Mouse (Mus musculus): ENCODE results near the gene Saal1.
"Not testable (repeated sequence)": the region's sequence is repeated elsewhere in the genome, so short reads cannot be mapped to it uniquely, and the experiment has no call there.

The Saal1 gene

DNA sequence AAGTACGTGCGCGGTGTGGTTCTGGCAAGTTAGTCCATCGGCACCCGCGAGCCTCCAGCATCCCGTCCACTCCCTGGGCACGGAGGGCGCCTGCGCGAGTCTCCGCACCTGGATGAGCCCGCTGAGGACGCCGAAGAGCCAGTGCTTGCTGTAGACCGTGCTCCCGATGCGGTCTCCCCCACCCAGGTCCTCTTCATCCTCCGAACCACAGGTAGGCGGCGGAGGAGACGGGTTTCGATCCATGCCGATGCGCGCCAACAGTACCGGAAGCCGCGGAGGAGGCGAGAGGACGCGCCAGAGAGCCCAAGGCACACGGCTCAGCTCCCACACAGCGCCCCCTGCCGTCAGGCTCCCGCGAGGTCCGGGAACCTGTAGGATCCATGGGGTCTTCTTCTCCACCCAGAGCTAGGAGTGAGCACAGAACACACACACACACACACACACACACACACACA, at the start of gene Saal1:
Gene Saal1, minus strand, starts transcription at position 291 of the 455 bp plus-strand sequence.
- DNase-seq: peak; percentile 94

DNA sequence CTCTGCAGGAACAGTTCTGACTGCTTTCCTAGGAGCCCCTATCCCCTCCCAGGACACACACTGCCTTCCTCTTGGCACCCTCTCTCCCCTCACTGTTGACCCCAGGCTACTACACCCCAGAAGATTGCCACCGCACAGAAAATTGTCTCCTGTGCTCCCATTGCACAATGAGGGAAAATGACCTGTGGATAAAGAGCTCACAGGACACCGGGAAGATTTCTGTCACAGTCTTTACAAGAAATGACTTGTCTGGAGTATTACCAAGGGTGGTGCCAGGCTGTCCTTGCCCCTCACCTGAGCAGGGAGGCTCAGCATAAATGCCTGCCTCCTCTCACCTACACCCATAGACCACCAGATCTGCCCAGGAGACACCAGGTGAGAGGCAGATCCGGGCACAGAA, 41.0 kb upstream of the Saal1 start, which contains the start of gene Saa2:
Gene Saa2, plus strand, starts transcription at position 301 of the 400 bp plus-strand sequence.
- DNase-seq: no peak

DNA sequence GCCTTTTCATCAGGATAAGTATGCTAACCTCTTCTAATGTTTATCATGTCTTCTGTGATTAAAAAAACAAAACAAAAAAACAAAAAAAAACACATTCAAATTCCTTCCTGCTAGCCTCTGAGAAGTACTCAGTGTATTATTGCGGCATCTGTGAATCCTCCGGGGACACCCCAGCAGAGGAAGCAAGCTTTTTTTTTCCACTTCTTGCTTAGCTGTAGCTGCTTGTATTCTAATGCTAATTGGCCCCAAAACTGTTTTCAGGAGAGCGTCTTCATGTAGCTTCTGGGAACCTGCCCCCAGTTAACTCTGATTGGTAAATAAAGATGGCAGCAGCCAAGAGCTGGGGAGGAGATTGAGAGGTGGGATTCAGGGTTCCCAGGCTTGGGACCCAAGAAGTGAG, 38.0 kb upstream of the Saal1 start:
- peak in 1 of 2 experiments; percentile 21 for DNase-seq

- DNase-seq: no peak
These were observed 35.9 kb upstream of the Saal1 start for GRCm38 (mm10) chr7:46746381-46746780.

DNA sequence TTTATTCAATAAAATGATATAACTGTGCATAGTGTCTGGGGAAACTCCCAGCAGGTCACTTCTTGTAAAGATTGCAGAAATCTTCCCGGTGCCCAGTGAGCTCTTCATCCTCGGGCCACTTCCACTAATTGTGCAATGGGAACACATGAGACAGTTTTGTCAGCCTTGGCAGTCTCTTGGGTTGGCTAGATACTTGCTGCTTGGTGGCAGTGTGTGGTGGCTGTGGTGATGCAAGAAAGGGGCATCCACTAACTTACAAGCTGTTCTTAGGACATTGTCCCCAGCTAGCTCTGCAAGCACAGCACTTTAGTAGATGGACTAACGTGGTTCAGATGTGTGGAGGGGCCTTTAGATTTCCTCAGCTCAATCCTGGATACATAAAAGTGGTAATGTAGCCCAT, 35.3 kb upstream of the Saal1 start:
- no peak for DNase-seq

DNA sequence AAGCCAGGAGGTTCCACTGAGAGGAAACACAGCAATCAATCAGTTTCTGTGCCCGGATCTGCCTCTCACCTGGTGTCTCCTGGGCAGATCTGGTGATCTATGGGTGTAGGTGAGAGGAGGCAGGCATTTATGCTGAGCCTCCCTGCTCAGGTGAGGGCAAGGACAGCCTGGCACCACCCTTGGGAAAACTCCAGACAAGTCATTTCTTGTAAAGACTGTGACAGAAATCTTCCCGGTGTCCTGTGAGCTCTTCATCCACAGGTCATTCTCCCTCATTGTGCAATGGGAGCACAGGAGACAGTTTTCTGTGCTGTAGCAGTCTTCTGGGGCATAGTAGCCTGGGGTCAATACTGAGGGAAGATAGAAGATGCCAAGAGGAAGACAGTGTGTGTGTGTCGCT, 32.4 kb upstream of the Saal1 start, which contains the start of gene Saa1:
Gene Saa1, minus strand, starts transcription at position 101 of the 400 bp plus-strand sequence.
- not testable (repeated sequence) for DNase-seq

DNA sequence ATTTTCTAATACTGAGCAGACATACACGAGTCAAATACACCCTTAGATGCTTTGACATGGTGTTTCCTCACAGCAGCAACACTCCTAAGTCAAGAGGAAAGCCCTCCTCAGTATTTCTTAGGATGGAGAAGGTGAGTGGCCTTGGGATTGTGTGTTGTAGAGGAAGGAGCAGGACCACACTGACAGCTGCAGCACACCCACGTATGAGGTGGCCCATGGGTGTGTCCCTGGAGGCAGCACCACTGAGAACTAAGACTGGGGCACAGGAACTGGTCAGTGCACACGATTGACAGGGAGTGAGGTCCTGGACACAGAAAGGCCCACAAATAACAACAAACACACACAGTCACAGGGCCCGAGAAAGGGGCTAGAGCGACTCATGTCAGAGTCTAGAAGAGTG, 29.6 kb upstream of the Saal1 start:
- DNase-seq: not testable (repeated sequence)

- no peak for DNase-seq
These were observed 28.3 kb upstream of the Saal1 start for GRCm38 (mm10) chr7:46738561-46739460.

- peak; percentile 37 to 41 for DNase-seq
These were observed 24.5 kb upstream of the Saal1 start for GRCm38 (mm10) chr7:46734983-46735382.

GRCm38 (mm10) chr7:46732458-46732857, 22.0 kb upstream of the Saal1 start, which contains the start of gene Saa4:
Gene Saa4 (minus strand): TSS chr7:46732603.
- no peak for DNase-seq

DNA sequence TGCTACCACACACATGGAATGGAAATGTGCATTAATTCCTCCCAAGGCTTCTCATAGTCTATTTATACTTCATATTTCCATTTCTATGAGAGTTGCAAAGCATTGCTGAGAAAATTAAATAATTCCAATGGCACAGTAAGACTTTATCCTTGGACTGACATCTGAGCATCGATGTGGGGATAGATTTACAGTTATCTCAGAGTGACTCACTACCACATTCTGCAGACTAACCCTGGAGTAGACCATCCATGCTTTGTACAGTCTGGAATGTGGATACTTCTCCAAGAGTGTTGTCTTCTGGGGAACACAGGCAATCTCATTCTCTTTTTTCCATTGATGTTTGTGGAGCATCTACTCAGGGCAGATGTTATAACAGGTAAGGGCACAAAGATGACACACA, 17.1 kb upstream of the Saal1 start:
- DNase-seq: no peak

- DNase-seq: peak in 1 of 2 experiments; percentile 21
These were observed 13.9 kb upstream of the Saal1 start for GRCm38 (mm10) chr7:46724396-46724795.

- DNase-seq: no peak
These were observed 13.4 kb upstream of the Saal1 start for GRCm38 (mm10) chr7:46723849-46724248.

- no peak for DNase-seq
These were observed 12.9 kb upstream of the Saal1 start for GRCm38 (mm10) chr7:46723354-46723753.

DNA sequence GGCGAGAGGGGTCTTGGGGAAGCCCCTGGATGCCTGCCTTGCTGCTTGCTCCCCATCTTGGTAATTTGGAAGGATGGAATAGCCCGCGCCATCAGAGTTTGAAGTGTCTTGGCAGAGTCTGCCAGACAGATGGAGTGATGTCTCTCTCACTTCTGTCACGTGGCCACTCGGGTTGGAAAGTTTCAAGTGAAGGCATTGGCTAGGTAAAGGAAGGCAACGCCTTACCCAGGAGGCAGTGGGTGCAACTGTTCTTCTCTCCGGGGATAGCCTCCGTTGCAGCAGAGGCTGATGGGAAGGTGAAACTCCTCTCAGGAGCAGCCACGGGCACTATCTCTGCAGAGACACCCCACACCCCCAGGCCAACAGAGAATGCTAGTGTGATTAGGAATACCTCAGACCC, 10.0 kb upstream of the Saal1 start:
- DNase-seq: no peak

- DNase-seq: no peak
These were observed 9.0 kb upstream of the Saal1 start for GRCm38 (mm10) chr7:46719526-46719925.

DNA sequence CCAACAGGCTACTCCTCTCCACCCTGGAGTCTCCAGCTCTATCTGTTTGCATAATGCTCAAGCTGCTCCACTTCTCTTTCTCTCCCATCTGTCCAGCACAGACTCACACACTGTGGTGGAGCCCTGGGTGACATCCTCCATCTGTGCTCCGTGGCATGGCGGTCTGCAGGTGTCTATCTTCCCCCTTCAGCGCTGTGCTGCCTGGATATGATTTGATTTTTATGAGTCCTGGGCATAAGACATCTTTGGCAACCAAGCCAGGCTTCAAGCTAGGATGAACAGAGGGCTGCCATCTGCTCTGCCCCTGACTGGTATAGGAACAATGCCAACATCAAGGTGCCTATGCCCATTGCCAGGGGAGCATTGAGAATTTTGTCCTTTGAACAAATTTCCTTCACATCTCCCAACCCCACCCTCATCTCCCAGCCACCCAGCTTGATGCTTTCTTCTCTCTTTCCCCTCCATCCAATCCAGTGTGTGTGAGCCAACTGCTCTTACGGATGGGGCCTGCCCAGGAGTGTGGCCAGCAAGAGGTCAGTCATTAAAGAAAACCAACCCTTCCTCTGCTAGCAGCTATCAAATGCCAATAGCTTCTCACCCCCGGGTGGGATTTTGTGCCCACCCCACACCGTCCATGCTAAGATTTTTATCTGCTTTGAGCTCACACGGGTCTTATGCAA, 8.3 kb upstream of the Saal1 start:
- no peak for DNase-seq

DNA sequence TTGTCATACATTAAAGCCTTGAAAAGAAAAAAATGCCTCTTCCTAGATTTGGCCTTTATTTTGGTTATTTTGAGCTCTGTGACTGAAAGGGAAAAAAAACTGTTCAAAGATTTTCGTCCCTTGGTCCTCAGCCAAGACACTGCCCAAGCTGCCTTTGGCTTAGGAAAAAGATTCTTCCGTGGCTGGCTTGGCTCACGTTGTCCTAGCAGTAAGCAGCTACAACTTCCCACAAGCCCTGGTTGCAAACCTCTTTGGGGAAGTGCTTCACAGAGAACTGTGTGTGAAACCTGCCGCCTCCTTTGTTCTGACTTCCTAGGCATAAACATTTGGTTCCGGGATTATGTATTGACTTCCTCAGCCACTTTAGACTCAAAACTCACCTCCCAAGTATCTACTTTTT, 6.4 kb upstream of the Saal1 start:
- no peak for DNase-seq

DNA sequence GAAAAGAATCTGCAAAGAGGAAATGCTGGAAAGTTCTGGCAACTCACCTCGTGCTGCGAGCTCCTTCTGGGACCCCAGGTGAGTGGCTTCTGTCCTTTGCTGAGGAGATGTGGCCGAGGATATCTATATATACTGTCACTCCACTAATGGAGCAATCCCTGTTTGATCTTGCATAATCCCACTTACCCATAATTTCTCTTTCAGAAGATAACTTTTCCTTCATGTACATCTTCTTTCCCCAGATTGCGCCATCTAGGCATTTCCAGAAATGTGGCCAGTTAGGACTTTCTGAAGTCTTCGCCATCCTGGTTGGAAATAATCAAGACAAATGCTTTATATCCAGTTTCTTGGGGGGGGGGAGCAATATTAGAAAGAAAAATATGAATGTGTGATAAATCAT, 5.1 kb upstream of the Saal1 start, which contains the start of gene Saa3:
Gene Saa3, minus strand, starts transcription at position 101 of the 400 bp plus-strand sequence.
- no peak for DNase-seq

DNA sequence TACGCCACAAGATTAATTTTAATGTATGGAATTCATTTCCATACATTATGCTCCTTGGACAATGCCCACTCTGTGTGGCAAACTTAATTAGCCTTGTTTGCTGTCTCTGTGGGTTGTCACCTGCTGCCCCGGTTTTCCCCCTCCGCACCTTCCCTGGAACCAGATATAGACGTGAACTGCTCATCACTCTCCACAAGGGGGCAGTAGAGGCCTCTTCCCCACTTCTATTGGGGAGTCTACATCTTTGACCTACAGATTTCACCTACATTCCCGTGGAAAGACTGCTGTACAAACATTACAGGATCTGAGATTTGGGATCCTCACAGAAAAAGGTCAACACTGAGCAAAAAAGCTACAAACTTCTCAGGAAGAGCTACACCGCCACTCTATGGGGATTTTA, 4.0 kb upstream of the Saal1 start:
- peak; percentile 81 to 83 for DNase-seq

GRCm38 (mm10) chr7:46712250-46712649, 1.8 kb upstream of the Saal1 start:
- peak; percentile 39 to 40 for DNase-seq

GRCm38 (mm10) chr7:46700521-46701025, 9.9 kb downstream of the Saal1 start:
- DNase-seq: no peak

DNA sequence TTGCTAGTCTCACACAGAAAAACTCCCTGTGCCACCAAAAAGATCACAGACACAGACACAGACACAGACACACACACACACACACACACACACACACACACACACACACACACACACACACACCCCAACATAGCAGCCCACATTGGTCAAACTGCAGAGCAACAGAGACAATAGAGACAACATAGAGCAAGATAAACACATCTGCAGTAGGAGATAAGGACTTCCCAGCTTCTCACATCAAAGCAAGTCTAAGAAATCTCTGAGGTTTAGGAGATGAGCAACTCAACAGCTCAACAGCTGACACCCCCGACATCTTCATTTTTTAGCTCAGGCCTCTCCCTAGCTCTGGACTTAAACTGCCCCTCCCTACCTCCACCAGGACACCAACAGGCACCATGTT, 13.7 kb downstream of the Saal1 start:
- no peak for DNase-seq
